Comparison of ENCODE assay signal across 8 mouse cellular contexts in the genomic region with DNA sequence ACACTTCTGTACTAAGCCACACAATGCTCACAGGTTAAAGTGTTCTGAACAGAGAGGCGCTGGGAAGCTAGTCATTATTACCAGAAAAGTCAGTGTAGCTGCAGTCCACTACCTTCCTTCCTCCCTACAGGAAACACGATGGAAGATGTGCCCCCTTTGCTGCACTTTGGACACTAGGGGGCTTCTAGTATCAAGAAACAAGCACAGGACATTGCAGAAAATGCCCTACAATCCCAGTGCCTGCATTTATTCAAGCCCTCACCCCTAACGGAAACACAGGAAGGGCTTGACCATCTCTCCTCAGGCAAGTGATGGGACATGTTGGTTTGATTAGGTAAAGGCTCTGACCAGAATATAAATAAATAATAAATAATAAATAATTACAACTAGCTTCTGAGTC. TPM values are rescaled to one million over a fixed set of nuclear protein-coding genes. Genes with fewer than 3 reads are reported as not detected.
A peak's percentile ranks its signal among the peaks of the same experiment; 100 is the strongest.
DNase-seq lines count a peak whose midpoint lies in the region; ATAC-seq lines count a peak whose summit lies in the region.

No protein-coding gene starts in this region.

- 18% methylated on average over 3 of the region's 3 CpGs for WGBS in midbrain, embryonic 14.5 days
- WGBS in midbrain, embryonic 11.5 days: 27% methylated on average over 3 of the region's 3 CpGs
- 21% methylated on average over 3 of the region's 3 CpGs for WGBS in embryonic facial prominence, embryonic 11.5 days

- H3K4me3 ChIP-seq in midbrain, embryonic 14.5 days (replicated peaks; ENCODE audit: low read depth, low read length): no peak overlapping the region
- H3K4me3 ChIP-seq in midbrain, embryonic 11.5 days (ENCODE audit: low read depth, low read length): no peak overlapping the region
- H3K4me3 ChIP-seq in embryonic facial prominence, embryonic 11.5 days (ENCODE audit: low read depth, low read length): no peak overlapping the region

- H3K27me3 ChIP-seq in midbrain, embryonic 14.5 days (ENCODE audit: control insufficient read depth, insufficient read depth, low read length): no peaks in the 10 kb centered on the region; the same call in 1 of the 2 replicates
- no peaks in the 10 kb centered on the region for H3K27me3 ChIP-seq in midbrain, embryonic 11.5 days (ENCODE audit: control insufficient read depth, insufficient read depth, low read length)
- H3K27me3 ChIP-seq in embryonic facial prominence, embryonic 11.5 days (ENCODE audit: control insufficient read depth, insufficient read depth, low read length): no peaks in the 10 kb centered on the region

- H3K4me1 ChIP-seq in midbrain, embryonic 14.5 days (ENCODE audit: control insufficient read depth, insufficient read depth, low read length): no peaks in the 10 kb centered on the region
- H3K4me1 ChIP-seq in midbrain, embryonic 11.5 days (ENCODE audit: control insufficient read depth, insufficient read depth, low read length): no peaks in the 10 kb centered on the region
- H3K4me1 ChIP-seq in embryonic facial prominence, embryonic 11.5 days (ENCODE audit: control insufficient read depth, insufficient read depth, low read length): no peaks in the 10 kb centered on the region

- no peak overlapping the region for H3K27ac ChIP-seq in midbrain, embryonic 14.5 days (replicated peaks; ENCODE audit: low read depth, low read length)
- H3K27ac ChIP-seq in midbrain, embryonic 11.5 days (ENCODE audit: low read depth, low read length): no peak overlapping the region
- H3K27ac ChIP-seq in embryonic facial prominence, embryonic 11.5 days (replicated peaks; ENCODE audit: low read depth, low read length): no peak overlapping the region

- H3K4me2 ChIP-seq in midbrain, embryonic 14.5 days (ENCODE audit: low read length): no peak overlapping the region
- H3K4me2 ChIP-seq in midbrain, embryonic 11.5 days: no peak overlapping the region
- H3K4me2 ChIP-seq in embryonic facial prominence, embryonic 11.5 days (ENCODE audit: low read depth, low read length): no peak overlapping the region

- ATAC-seq in frontal cortex, adult (ENCODE audit: low TSS enrichment): 0 out of 2 replicates have a peak, but pooled peaks have one; percentile 48
- ATAC-seq in midbrain, embryonic 14.5 days (ENCODE audit: low FRiP score, low TSS enrichment): no peak
- ATAC-seq in midbrain, embryonic 11.5 days (ENCODE audit: low FRiP score): no peak
- ATAC-seq in embryonic facial prominence, embryonic 11.5 days (replicated peaks; ENCODE audit: insufficient number of reproducible peaks, low FRiP score, low TSS enrichment, low read depth): no peak

- no peaks in the 10 kb centered on the region for H3K36me3 ChIP-seq in midbrain, embryonic 14.5 days (ENCODE audit: control insufficient read depth, insufficient read depth, low read length)
- no peaks in the 10 kb centered on the region for H3K36me3 ChIP-seq in midbrain, embryonic 11.5 days (ENCODE audit: control insufficient read depth, insufficient read depth, low read length)
- no peaks in the 10 kb centered on the region for H3K36me3 ChIP-seq in embryonic facial prominence, embryonic 11.5 days (replicated peaks; ENCODE audit: control insufficient read depth, insufficient read depth, low read depth, low read length)

- DNase-seq in frontal cortex, postnatal 14 days (ENCODE audit: low spot score in 2 of 2): no peak
- peak; percentile 83 for DNase-seq in midbrain, embryonic 14.5 days
- no peak for DNase-seq in midbrain, embryonic 11.5 days (ENCODE audit: low spot score, missing footprints)
- DNase-seq in embryonic facial prominence, embryonic 11.5 days (ENCODE audit: low spot score): peak; percentile 77
- DNase-seq in retina, embryonic 14.5 days (ENCODE audit: low spot score): peak; percentile 76
- no peak for DNase-seq in yolk sac, embryonic 10.5 days (ENCODE audit: low spot score)
- DNase-seq in layer of hippocampus, adult 8-10 months (ENCODE audit: low spot score in 2 of 2): no peak

- H3K9me3 ChIP-seq in midbrain, embryonic 14.5 days (ENCODE audit: control insufficient read depth, low read length): no peaks in the 10 kb centered on the region
- H3K9me3 ChIP-seq in midbrain, embryonic 11.5 days (ENCODE audit: control insufficient read depth, low read length): no peaks in the 10 kb centered on the region
- H3K9me3 ChIP-seq in embryonic facial prominence, embryonic 11.5 days (replicated peaks; ENCODE audit: control insufficient read depth, low read length): no peaks in the 10 kb centered on the region

- H3K9ac ChIP-seq in midbrain, embryonic 14.5 days (replicated peaks; ENCODE audit: low read length): no peak overlapping the region
- H3K9ac ChIP-seq in midbrain, embryonic 11.5 days (ENCODE audit: low read length): no peak overlapping the region
- no peak overlapping the region for H3K9ac ChIP-seq in embryonic facial prominence, embryonic 11.5 days (replicated peaks; ENCODE audit: low read length)

RNA-seq across cellular contexts. Expression of gene Lhfp, which starts 7.9 kb away (rescaled TPM):
- 37.9 and 48.1 TPM in 2 replicates for polyA plus RNA-seq in midbrain, embryonic 14.5 days (2014; fragmentation: Nextera tagmentation; extraction: Ambion mirVana)
- 44.6 and 49.8 TPM in 2 replicates for polyA plus RNA-seq in midbrain, embryonic 11.5 days (2014; fragmentation: Nextera tagmentation; extraction: Ambion mirVana)
- polyA plus RNA-seq in embryonic facial prominence, embryonic 11.5 days (2014; fragmentation: Nextera tagmentation; extraction: Ambion mirVana): 29.2 and 33.3 TPM in 2 replicates
- total RNA-seq in layer of hippocampus, adult 8-10 months (2022): 10 to 100 TPM; 16.6 to 21.7 (median 19.1) TPM

RNA-seq across cellular contexts. Expression of gene Cog6, which starts 16.4 kb away (rescaled TPM):
- 56.0 and 76.2 TPM in 2 replicates for polyA plus RNA-seq in midbrain, embryonic 14.5 days (2014; fragmentation: Nextera tagmentation; extraction: Ambion mirVana)
- polyA plus RNA-seq in midbrain, embryonic 11.5 days (2014; fragmentation: Nextera tagmentation; extraction: Ambion mirVana): 50.7 and 58.1 TPM in 2 replicates
- 50.8 and 54.2 TPM in 2 replicates for polyA plus RNA-seq in embryonic facial prominence, embryonic 11.5 days (2014; fragmentation: Nextera tagmentation; extraction: Ambion mirVana)
- 10 to 100 TPM; 36.2 to 44.2 (median 40.9) TPM for total RNA-seq in layer of hippocampus, adult 8-10 months (2022)

Comparison
In these comparisons a context has a peak if more than half of its experiments do, and no peak if none do; other contexts are left out.
1. DNase-seq: peak in midbrain, embryonic 14.5 days (single experiment), embryonic facial prominence, embryonic 11.5 days (single experiment) and retina, embryonic 14.5 days (single experiment); none in frontal cortex, postnatal 14 days (0 of 2), midbrain, embryonic 11.5 days (single experiment), yolk sac, embryonic 10.5 days (single experiment) and layer of hippocampus, adult 8-10 months (0 of 2).